Mouse (Mus musculus): ENCODE results near the gene Rab19.
"Not testable (repeated sequence)": the region's sequence is repeated elsewhere in the genome, so short reads cannot be mapped to it uniquely, and the experiment has no call there.

The Rab19 gene

DNA sequence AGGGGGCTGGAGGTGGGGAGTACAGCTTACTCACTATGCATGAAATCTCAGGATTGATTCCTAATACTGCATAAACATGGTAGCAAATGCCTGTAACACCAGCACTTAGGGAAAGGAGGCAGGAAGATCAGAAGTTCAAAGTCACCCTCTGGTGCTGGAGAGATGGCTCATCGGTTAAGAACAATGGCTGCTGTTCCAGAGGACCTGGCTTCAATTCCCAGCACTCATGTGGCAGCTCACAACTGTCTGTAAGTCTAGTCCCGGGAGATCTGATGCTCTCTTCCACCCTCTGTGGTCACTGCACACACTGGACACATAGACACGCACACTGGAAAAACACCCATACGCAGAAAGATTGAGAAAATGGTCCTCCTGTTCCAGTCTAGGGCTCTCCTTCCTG is 52.2 kb downstream of the Rab19 start:
- no peak for DNase-seq

DNA sequence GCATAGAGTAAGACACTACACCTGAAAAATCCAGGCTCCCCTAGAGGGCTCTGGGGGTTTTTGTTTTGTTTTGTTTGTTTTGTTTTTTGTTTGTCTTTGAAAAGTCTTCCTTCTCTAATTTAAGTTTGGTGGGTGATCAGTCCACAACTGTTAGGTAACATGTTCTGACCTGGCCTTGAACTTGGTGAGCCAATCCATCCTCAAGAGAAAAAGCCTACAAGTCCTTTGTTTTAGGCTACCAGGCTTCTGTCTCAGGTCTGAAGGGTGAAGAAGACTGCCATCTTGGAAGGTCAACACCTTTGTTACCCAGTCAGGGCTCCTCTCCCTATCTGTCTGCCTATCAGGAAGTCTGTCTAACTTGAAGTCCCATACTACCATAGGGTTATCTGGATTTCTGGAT is 52.7 kb downstream of the Rab19 start:
- no peak for DNase-seq

DNA sequence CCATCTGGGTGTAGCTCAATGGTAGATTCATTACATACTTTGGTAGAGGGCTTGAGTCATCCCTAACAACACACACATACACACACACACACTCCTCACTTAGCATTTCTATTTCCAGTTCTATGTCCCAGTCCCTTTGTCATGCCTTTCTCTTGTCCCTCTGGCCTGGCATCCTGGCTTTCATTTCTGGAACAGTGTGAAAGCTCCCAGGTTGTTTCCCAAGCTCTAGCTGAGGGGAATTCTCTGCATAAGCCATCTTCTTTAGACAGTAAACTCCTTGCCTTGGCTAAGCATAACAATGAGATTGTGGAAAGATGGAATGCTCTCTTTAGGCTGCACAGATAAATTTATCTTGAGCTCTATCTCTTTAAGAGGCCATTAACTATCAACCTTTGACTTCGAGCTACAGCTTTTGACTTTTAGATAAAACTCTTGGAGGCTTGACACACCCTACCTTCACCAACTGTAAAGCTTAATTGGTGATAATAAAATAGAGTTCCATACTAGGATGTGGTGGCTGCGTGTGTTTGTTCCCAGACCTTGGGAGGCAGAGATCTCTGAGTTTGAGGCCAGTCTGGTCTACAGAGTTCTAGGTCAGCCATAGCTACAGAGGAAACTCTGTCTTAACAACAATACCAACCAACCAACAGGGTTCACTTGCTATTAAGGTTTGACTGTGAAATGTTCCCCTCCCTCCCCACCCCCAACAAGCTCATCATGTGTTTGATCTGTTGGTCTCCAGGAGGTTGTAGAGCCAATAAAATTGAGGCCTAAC is 53.3 kb downstream of the Rab19 start:
- DNase-seq, result no peak

DNA sequence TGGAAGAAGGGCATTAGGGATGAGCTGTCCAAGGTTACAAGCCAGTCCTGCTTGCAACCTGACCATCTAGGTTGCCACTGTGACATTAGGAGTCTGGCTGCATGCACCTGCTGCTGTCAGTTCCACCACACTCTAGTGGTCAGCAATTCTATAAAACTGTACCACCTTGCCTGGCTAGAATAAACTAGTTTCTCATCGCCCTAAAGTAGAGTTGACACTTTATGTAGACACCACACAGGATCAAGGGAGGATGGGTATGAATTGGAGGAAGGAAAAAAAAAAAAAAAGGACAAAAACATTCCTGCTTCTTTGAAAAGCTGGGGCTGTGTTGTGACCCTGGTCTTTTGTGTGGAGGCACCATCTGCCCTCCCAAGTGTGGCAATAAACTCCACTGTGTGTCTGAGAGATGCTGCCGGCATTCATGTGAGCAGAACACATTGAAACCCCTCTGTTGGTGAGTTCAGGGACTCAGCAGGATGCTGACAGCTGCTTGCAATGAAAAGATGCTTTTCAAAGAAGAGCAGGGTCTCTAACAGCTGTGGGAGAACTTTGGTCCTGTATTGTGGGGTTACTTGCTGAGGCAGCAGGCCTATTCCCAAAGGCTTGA is 54.0 kb downstream of the Rab19 start:
- no peak for DNase-seq

DNA sequence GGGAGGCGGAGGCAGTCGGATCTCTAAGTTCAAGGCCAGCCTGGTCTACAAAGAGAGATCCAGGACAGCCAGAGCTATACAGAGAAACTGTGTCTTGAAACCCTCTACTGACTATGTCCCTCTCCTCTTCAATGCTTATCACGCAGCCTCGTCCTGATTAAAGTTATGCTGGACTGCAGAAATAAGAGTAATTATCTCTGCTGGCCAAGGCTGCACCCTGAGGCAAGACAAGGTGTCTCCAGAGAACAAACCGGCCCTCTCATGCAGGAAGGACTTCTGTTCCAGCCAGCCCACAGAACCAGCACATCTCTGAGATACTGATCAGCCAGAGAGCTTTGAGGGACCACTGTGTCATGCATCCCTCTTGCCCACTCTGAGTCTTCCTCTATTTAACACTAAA is 54.9 kb downstream of the Rab19 start:
- no peak for DNase-seq

DNA sequence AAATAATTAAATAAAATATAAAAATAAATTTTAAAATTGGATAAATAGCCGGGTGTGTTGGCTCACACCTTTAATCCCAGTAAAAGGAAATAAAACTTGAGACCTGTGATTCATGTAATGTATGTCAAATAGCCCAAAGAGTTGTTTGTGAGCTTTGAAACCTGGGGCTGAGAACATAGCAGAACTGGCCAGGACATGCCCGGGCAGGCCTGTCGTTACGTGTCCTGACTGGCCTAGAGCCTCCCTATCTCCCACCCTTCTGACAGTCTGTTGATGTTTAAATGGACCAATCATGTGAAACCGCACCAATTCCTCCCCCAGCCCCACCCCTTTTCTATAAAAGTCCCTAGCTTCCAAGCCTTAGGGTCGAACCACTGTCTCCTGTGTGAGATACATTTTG is 56.5 kb downstream of the Rab19 start:
- DNase-seq, result not testable (repeated sequence)
